Mouse (Mus musculus) olfactory bulb, adult 2 months (tissue): ENCODE measurements around the gene Phkb. TPM values are rescaled to one million over a fixed set of nuclear protein-coding genes. Genes with fewer than 3 reads are reported as not detected.

Experiments
- H3K27ac ChIP-seq: fragments of 200-500 bp; 2 replicates; pipeline ENCODE4 v1.5.1; 2012; ENCODE audit warnings: low read depth, low read length; ENCODE audit not compliant: insufficient read depth
- H3K4me1 ChIP-seq: fragments of 200-500 bp; 2 replicates; pipeline ENCODE4 v1.6.1; 2012; ENCODE audit warnings: low read length; ENCODE audit not compliant: control insufficient read depth, insufficient read depth
- H3K4me3 ChIP-seq: fragments of 200-500 bp; 2 replicates; pipeline ENCODE4 v1.5.1; 2012; ENCODE audit warnings: mild to moderate bottlenecking, low read depth, low read length, moderate library complexity; ENCODE audit not compliant: insufficient read depth
- CTCF ChIP-seq: fragments of 200-500 bp; IDR thresholded peaks from 2 replicates; pipeline ENCODE4 v1.5.1; 2012; ENCODE audit warnings: low read depth, mild to moderate bottlenecking, low read length, moderate library complexity; ENCODE audit not compliant: insufficient read depth
- POLR2A ChIP-seq: fragments of 200-500 bp; IDR thresholded peaks from 2 replicates; pipeline ENCODE4 v1.6.1; 2012; ENCODE audit warnings: mild to moderate bottlenecking, low read depth, low read length, moderate library complexity; ENCODE audit not compliant: insufficient read depth
- WGBS: fragments of 180-500 bp; shearing (Covaris S2); methylation state at CpG from one replicate; pipeline ENCODE4 v1.1.7; 2018; 5-methylcytosine and 5-hydroxymethylcytosine counted together
- polyA plus RNA-seq: library from polyadenylated mRNA; stranded (reverse); fragments of >200 nt; gene quantifications from 2 replicates; pipeline ENCODE4 v1.2.4, GENCODE M21; 2012; ENCODE audit warnings: low replicate concordance; ENCODE audit not compliant: missing spikeins, insufficient read depth, insufficient read length

Phkb gene
- polyA plus RNA-seq, 1 experiment = not detected

- TF ChIP-seq POLR2A = no peak
- no peak for TF ChIP-seq CTCF
- WGBS = 94% methylated on average over 5 of the region's 5 CpGs
- Histone ChIP-seq H3K4me1 (no peaks in the 10 kb centered on the region), H3K27ac (no peak overlapping the region), H3K4me3 (no peak overlapping the region)
Observed at GRCm38 (mm10) chr8:86058618-86059017, 217.9 kb downstream of the Phkb start.

GRCm38 (mm10) chr8:86059130-86059529, 218.4 kb downstream of the Phkb start:
- 70% methylated on average over 5 of the region's 5 CpGs for WGBS

GRCm38 (mm10) chr8:86063411-86063810, 222.7 kb downstream of the Phkb start:
- TF ChIP-seq CTCF = no peak
- TF ChIP-seq POLR2A = no peak
- Histone ChIP-seq H3K27ac (no peak overlapping the region), H3K4me3 (no peak overlapping the region)

More at GRCm38 (mm10) chr8:86059130-86059529, 218.4 kb downstream of the Phkb start:
- Histone ChIP-seq H3K27ac (no peak overlapping the region), H3K4me1 (no peaks in the 10 kb centered on the region), H3K4me3 (no peak overlapping the region)
- TF ChIP-seq CTCF = no peak

GRCm38 (mm10) chr8:86079433-86079832, 238.7 kb downstream of the Phkb start:
- Histone ChIP-seq H3K27ac (no peak overlapping the region), H3K4me1 (peaks cover 2% of the 10 kb centered on the region; the same call in 1 of the 2 replicates), H3K4me3 (no peak overlapping the region)
- TF ChIP-seq CTCF = no peak
- no peak for TF ChIP-seq POLR2A
- 93% methylated on average over 1 of the region's 1 CpGs for WGBS

More at GRCm38 (mm10) chr8:86063411-86063810, 222.7 kb downstream of the Phkb start:
- 91% methylated on average over 2 of the region's 2 CpGs for WGBS
- no peaks in the 10 kb centered on the region for H3K4me1 ChIP-seq

GRCm38 (mm10) chr8:86083346-86083745, 242.6 kb downstream of the Phkb start:
- Histone ChIP-seq H3K4me3 (no peak overlapping the region), H3K27ac (no peak overlapping the region), H3K4me1 (peaks cover 2% of the 10 kb centered on the region; the same call in 1 of the 2 replicates)
- TF ChIP-seq POLR2A = no peak
- TF ChIP-seq CTCF = no peak
- 76% methylated on average over 4 of the region's 4 CpGs for WGBS

- 82% methylated on average over 2 of the region's 2 CpGs for WGBS
Observed at GRCm38 (mm10) chr8:86086791-86087190, 246.0 kb downstream of the Phkb start.

GRCm38 (mm10) chr8:86087468-86087867, 246.7 kb downstream of the Phkb start:
- WGBS = 87% methylated on average over 1 of the region's 1 CpGs
- Histone ChIP-seq H3K4me1 (peaks cover 2% of the 10 kb centered on the region; the same call in 1 of the 2 replicates), H3K4me3 (no peak overlapping the region), H3K27ac (no peak overlapping the region)
- TF ChIP-seq CTCF = no peak
- no peak for TF ChIP-seq POLR2A

More at GRCm38 (mm10) chr8:86086791-86087190, 246.0 kb downstream of the Phkb start:
- Histone ChIP-seq H3K4me1 (peaks cover 2% of the 10 kb centered on the region; the same call in 1 of the 2 replicates), H3K27ac (no peak overlapping the region), H3K4me3 (no peak overlapping the region)
- TF ChIP-seq POLR2A (no peak), CTCF (no peak)

GRCm38 (mm10) chr8:86090666-86091065, 249.9 kb downstream of the Phkb start:
- peaks cover 2% of the 10 kb centered on the region; the same call in 1 of the 2 replicates for H3K4me1 ChIP-seq
- H3K27ac ChIP-seq = no peak overlapping the region
- WGBS = 46% methylated on average over 10 of the region's 10 CpGs
- no peak overlapping the region for H3K4me3 ChIP-seq
- TF ChIP-seq POLR2A (no peak), CTCF (no peak)

Other genes starting within 250 kb of the Phkb start
- gene Neto2, start 140.0 kb upstream of the Phkb start, polyA plus RNA-seq = 128 TPM in 1 of 2 replicates, not detected in the other
- gene Itfg1, start within 50 bp of the Phkb start, polyA plus RNA-seq = 149 TPM in 1 of 2 replicates, not detected in the other